Mouse (Mus musculus): Measurements from ENCODE around the gene Lrch4.

- TF ChIP-seq POLR2A (IDR thresholded peaks at IDR 0.05; ENCODE audit: insufficient read depth, low read depth, low read length): no peak
- no peak for TF ChIP-seq CTCF (IDR thresholded peaks at IDR 0.05; ENCODE audit: insufficient read depth, low read depth, low read length)
Observed at GRCm38 (mm10) chr5:137590507-137590906, 38.4 kb upstream of the Lrch4 start.

Measured in olfactory bulb, adult 2 months (tissue).